Mouse (Mus musculus): Measurements from ENCODE around the gene 1700067K01Rik.

Gene 1700067K01Rik

GRCm38 (mm10) chr8:84052746-84053145, 51.4 kb downstream of the 1700067K01Rik start:
- DNase-seq (ENCODE audit: low spot score in 2 of 2) = no peak

GRCm38 (mm10) chr8:84053229-84053628, 51.9 kb downstream of the 1700067K01Rik start:
- no peak for DNase-seq (ENCODE audit: low spot score in 2 of 2)
